11 mouse cellular contexts compared by ENCODE assay signal in genomic region chr3:126744432-126745133, GRCm38 (mm10).
DNase-seq lines count a peak whose midpoint lies in the region; ATAC-seq and TF ChIP-seq lines count a peak whose summit lies in the region.
"Had no signal": no experiment of that assay in that cellular context is flagged by ENCODE, and none has a peak within 500 bp of the region (broad histone marks: within the 10 kb centered on the region; RNA-seq: fewer than 3 reads in every experiment).

No protein-coding gene starts in this region.

- TF ChIP-seq EP300 in CH12.LX (IDR thresholded peaks at IDR 0.05; ENCODE audit: low read length): no peak

- DNase-seq in adrenal gland, adult (ENCODE audit: inconsistent age in 2 of 2, low spot score in 1 of 2): peak; percentile 34 to 68
- no peak for DNase-seq in adrenal gland, adult 8-10 months
- no peak for DNase-seq in heart, postnatal 25 days (ENCODE audit: low spot score)
- no peak for DNase-seq in CH12.LX (ENCODE audit: extremely low read depth)
- peak; percentile 86 for DNase-seq in cerebellum, adult 9-10 months
- DNase-seq in frontal cortex, postnatal 14 days (ENCODE audit: low spot score in 2 of 2): no peak
- DNase-seq: kidney, adult 11 months had no signal

- peaks cover 25% of the 10 kb centered on the region for H3K79me2 ChIP-seq in CH12.LX (replicated peaks; ENCODE audit: control insufficient read depth, extremely low read depth, insufficient read depth, poor library complexity, severe bottlenecking)

- no peaks in the 10 kb centered on the region for H3K36me3 ChIP-seq in heart, embryonic 14.5 days (ENCODE audit: control insufficient read depth, insufficient read depth, low read length)
- peaks cover 0 to 17% of the 10 kb centered on the region in 2 experiments for H3K36me3 ChIP-seq in CH12.LX (replicated peaks in 1 of 2; ENCODE audit: control insufficient read depth in 1 of 2, insufficient read depth in 1 of 2, low read length in 1 of 2)
- no peaks in the 10 kb centered on the region for H3K36me3 ChIP-seq in kidney, embryonic 16.5 days (ENCODE audit: insufficient read depth, low read length)
- H3K36me3 ChIP-seq: limb, embryonic 12.5 days; lung, embryonic 15.5 days had no signal

- no peak for TF ChIP-seq RAD21 in CH12.LX (IDR thresholded peaks at IDR 0.05; ENCODE audit: low read depth, low read length)

- no peak overlapping the region; the same call in 1 of the 2 replicates for H3K9ac ChIP-seq in heart, embryonic 14.5 days (ENCODE audit: low read length)
- peak overlapping the region; percentile 33; the same call in 1 of the 2 replicates for H3K9ac ChIP-seq in CH12.LX (ENCODE audit: insufficient read depth, low read depth)
- H3K9ac ChIP-seq in kidney, embryonic 16.5 days (replicated peaks; ENCODE audit: low read length): no peak overlapping the region
- H3K9ac ChIP-seq: limb, embryonic 12.5 days; lung, embryonic 15.5 days had no signal

- ATAC-seq in heart, embryonic 14.5 days (ENCODE audit: insufficient number of reproducible peaks, insufficient read depth, low FRiP score, low read depth): no peak
- ATAC-seq in kidney, embryonic 16.5 days (ENCODE audit: low FRiP score, low TSS enrichment): no peak

- TF ChIP-seq POLR2A in CH12.LX (IDR thresholded peaks at IDR 0.05; ENCODE audit: low read depth, low read length): no peak

- intact Hi-C loops in heart, postnatal 25 days (cut with DNase I): no loop called here

- no peak for TF ChIP-seq CTCF in CH12.LX (conservative IDR thresholded peaks at IDR 0.05 in 1 of 2, IDR thresholded peaks at IDR 0.05 in 1 of 2; ENCODE audit: low read depth in 2 of 2, low read length in 2 of 2)

- in situ Hi-C loops in CH12.LX (cut with MboI; ENCODE audit: low pct_ligation_motif_present, low pct_unique_long_range_greater_than_20kb, low sequenced_read_pairs): no loop called here

- H3K4me2 ChIP-seq in heart, embryonic 14.5 days (ENCODE audit: low read length): no peak overlapping the region
- no peak overlapping the region for H3K4me2 ChIP-seq in CH12.LX (ENCODE audit: insufficient read depth, low read depth, poor library complexity, severe bottlenecking)
- H3K4me2 ChIP-seq in kidney, embryonic 16.5 days (replicated peaks; ENCODE audit: low read depth, low read length): no peak overlapping the region
- H3K4me2 ChIP-seq: limb, embryonic 12.5 days; lung, embryonic 15.5 days had no signal

- dilution Hi-C loops in CH12.LX (cut with MboI; ENCODE audit: extremely low pct_ligation_motif_present, extremely low pct_unique_long_range_greater_than_20kb, low sequenced_read_pairs): no loop called here

- H3K27ac ChIP-seq in heart, embryonic 14.5 days (replicated peaks in 1 of 2; ENCODE audit: control insufficient read depth in 1 of 2, insufficient read depth in 1 of 2, low read depth in 2 of 2, low read length in 2 of 2): peak overlapping the region; percentile 56 to 88
- H3K27ac ChIP-seq in CH12.LX (ENCODE audit: insufficient read depth, low read depth): no peak overlapping the region
- H3K27ac ChIP-seq in kidney, embryonic 16.5 days (ENCODE audit: low read length): no peak overlapping the region
- H3K27ac ChIP-seq: limb, embryonic 12.5 days; lung, embryonic 15.5 days had no signal

- no peaks in the 10 kb centered on the region for H3K9me3 ChIP-seq in heart, embryonic 14.5 days (ENCODE audit: control insufficient read depth, low read length)
- H3K9me3 ChIP-seq in CH12.LX (replicated peaks; ENCODE audit: low read length): no peaks in the 10 kb centered on the region
- H3K9me3 ChIP-seq in kidney, embryonic 16.5 days (ENCODE audit: low read length): no peaks in the 10 kb centered on the region
- H3K9me3 ChIP-seq: limb, embryonic 12.5 days; lung, embryonic 15.5 days had no signal

- no peaks in the 10 kb centered on the region for H3K27me3 ChIP-seq in heart, embryonic 14.5 days (ENCODE audit: control insufficient read depth, insufficient read depth, low read length)
- H3K27me3 ChIP-seq in CH12.LX (replicated peaks): no peaks in the 10 kb centered on the region
- no peaks in the 10 kb centered on the region for H3K27me3 ChIP-seq in kidney, embryonic 16.5 days (ENCODE audit: insufficient read depth, low read length)
- H3K27me3 ChIP-seq: limb, embryonic 12.5 days; lung, embryonic 15.5 days had no signal

- peaks cover 5 to 46% of the 10 kb centered on the region in 2 experiments for H3K4me1 ChIP-seq in heart, embryonic 14.5 days (ENCODE audit: control insufficient read depth in 2 of 2, insufficient read depth in 2 of 2, low read length in 2 of 2)
- peaks cover 16 to 66% of the 10 kb centered on the region in 2 experiments for H3K4me1 ChIP-seq in CH12.LX (ENCODE audit: control insufficient read depth in 1 of 2, insufficient read depth in 2 of 2)
- H3K4me1 ChIP-seq in kidney, embryonic 16.5 days (ENCODE audit: insufficient read depth, low read length): peaks cover 5% of the 10 kb centered on the region; the same call in 1 of the 2 replicates

- H3K4me3 ChIP-seq in heart, embryonic 14.5 days (ENCODE audit: control insufficient read depth in 1 of 2, insufficient read depth in 1 of 2, low read depth in 1 of 2, low read length in 2 of 2): no peak overlapping the region
- H3K4me3 ChIP-seq in CH12.LX (replicated peaks in 1 of 3; ENCODE audit: low read depth in 2 of 3, low read length in 2 of 3, poor library complexity in 1 of 3): no peak overlapping the region
- H3K4me3 ChIP-seq in kidney, embryonic 16.5 days (ENCODE audit: low read length): no peak overlapping the region
- H3K4me3 ChIP-seq: limb, embryonic 12.5 days; lung, embryonic 15.5 days had no signal

- 72% methylated on average over 3 of the region's 3 CpGs for WGBS in heart, embryonic 14.5 days
- 72% methylated on average over 3 of the region's 3 CpGs for WGBS in kidney, embryonic 16.5 days

TF ChIP-seq in CH12.LX, 34 proteins besides CTCF, POLR2A, EP300 and RAD21:
- TF ChIP-seq USF1 (IDR thresholded peaks at IDR 0.05; ENCODE audit: low read depth, low read length) (no peak), MXI1 (IDR thresholded peaks at IDR 0.05; ENCODE audit: low read depth, low read length) (no peak), ZC3H11A (IDR thresholded peaks at IDR 0.05; ENCODE audit: low read depth, low read length) (no peak), MAZ (IDR thresholded peaks at IDR 0.05; ENCODE audit: low read depth, low read length) (no peak), SIN3A (IDR thresholded peaks at IDR 0.05; ENCODE audit: low read length) (no peak), PAX5 (IDR thresholded peaks at IDR 0.05; ENCODE audit: low read length) (no peak), KAT2A (IDR thresholded peaks at IDR 0.05; ENCODE audit: insufficient replicate concordance, low read length) (no peak), HCFC1 (IDR thresholded peaks at IDR 0.05; ENCODE audit: low read depth, low read length) (no peak), JUN (IDR thresholded peaks at IDR 0.05; ENCODE audit: insufficient read depth, low read depth, low read length) (no peak), SMC3 (IDR thresholded peaks at IDR 0.05; ENCODE audit: low read depth, low read length) (no peak), ELF1 (IDR thresholded peaks at IDR 0.05; ENCODE audit: low read depth, low read length) (no peak), MAFK (IDR thresholded peaks at IDR 0.05; ENCODE audit: insufficient replicate concordance, low read length) (no peak), CHD2 (IDR thresholded peaks at IDR 0.05; ENCODE audit: low read length) (no peak), ZMIZ1 (IDR thresholded peaks at IDR 0.05; ENCODE audit: low read depth, low read length) (no peak), RCOR1 (conservative IDR thresholded peaks at IDR 0.05; ENCODE audit: low read depth, low read length) (no peak), CHD1 (IDR thresholded peaks at IDR 0.05; ENCODE audit: low read depth, low read length) (no peak), TCF12 (IDR thresholded peaks at IDR 0.05; ENCODE audit: low read depth, low read length) (no peak), MAX (IDR thresholded peaks at IDR 0.05; ENCODE audit: low read length) (no peak), UBTF (IDR thresholded peaks at IDR 0.05; ENCODE audit: low read depth, low read length) (no peak), ZNF384 (IDR thresholded peaks at IDR 0.05; ENCODE audit: low read depth, low read length) (no peak)

Comparison
In these comparisons a context has a peak if more than half of its experiments do, and no peak if none do; other contexts are left out.
1. DNase-seq: peak in adrenal gland, adult (2 of 2) and cerebellum, adult 9-10 months (single experiment); none in adrenal gland, adult 8-10 months (single experiment), heart, postnatal 25 days (single experiment), CH12.LX (single experiment) and frontal cortex, postnatal 14 days (0 of 2).
2. H3K27ac ChIP-seq: peak in heart, embryonic 14.5 days (2 of 2); none in CH12.LX (single experiment) and kidney, embryonic 16.5 days (single experiment).